22 mouse cellular contexts compared by ENCODE assay signal in genomic region chr11:54906466-54906865, GRCm38 (mm10). TPM values are rescaled to one million over a fixed set of nuclear protein-coding genes. Genes with fewer than 3 reads are reported as not detected.
DNase-seq lines count a peak whose midpoint lies in the region; ATAC-seq and TF ChIP-seq lines count a peak whose summit lies in the region.
"Had no signal": no experiment of that assay in that cellular context is flagged by ENCODE, and none has a peak within 500 bp of the region (broad histone marks: within the 10 kb centered on the region; RNA-seq: fewer than 3 reads in every experiment).

No protein-coding gene starts in this region.

- no peaks in the 10 kb centered on the region for H3K27me3 ChIP-seq in heart, embryonic 11.5 days (ENCODE audit: control insufficient read depth, insufficient read depth, low read length)
- no peaks in the 10 kb centered on the region for H3K27me3 ChIP-seq in kidney, adult 2 months (replicated peaks; ENCODE audit: control insufficient read depth, insufficient read depth, low read length)
- H3K27me3 ChIP-seq in intestine, postnatal 0 days (replicated peaks; ENCODE audit: control insufficient read depth, insufficient read depth, low read length): no peaks in the 10 kb centered on the region
- H3K27me3 ChIP-seq in neural tube, embryonic 15.5 days (replicated peaks): no peaks in the 10 kb centered on the region
- H3K27me3 ChIP-seq: embryonic facial prominence, embryonic 15.5 days; kidney, embryonic 15.5 days; neural tube, embryonic 12.5 days; Patski had no signal

- H3K9ac ChIP-seq in heart, embryonic 11.5 days (ENCODE audit: low read depth, low read length): no peak overlapping the region
- peak overlapping the region; percentile 18; the same call in 1 of the 2 replicates for H3K9ac ChIP-seq in intestine, postnatal 0 days (ENCODE audit: low read depth, low read length)
- H3K9ac ChIP-seq in neural tube, embryonic 15.5 days (replicated peaks): no peak overlapping the region
- H3K9ac ChIP-seq: embryonic facial prominence, embryonic 15.5 days; kidney, embryonic 15.5 days; limb, embryonic 12.5 days; liver, embryonic 12.5 days; lung, embryonic 14.5 days; midbrain, embryonic 12.5 days; neural tube, embryonic 12.5 days had no signal

- H3K4me3 ChIP-seq in heart, embryonic 11.5 days (ENCODE audit: low read depth, low read length): no peak overlapping the region
- peak overlapping the region; percentile 42 for H3K4me3 ChIP-seq in kidney, adult 2 months (ENCODE audit: insufficient read depth, low read depth, low read length)
- no peak overlapping the region for H3K4me3 ChIP-seq in brown adipose tissue, adult 24 weeks (ENCODE audit: insufficient read depth, low read depth, low read length)
- no peak overlapping the region for H3K4me3 ChIP-seq in intestine, postnatal 0 days (ENCODE audit: low read depth, low read length)
- no peak overlapping the region for H3K4me3 ChIP-seq in neural tube, embryonic 15.5 days (replicated peaks)
- H3K4me3 ChIP-seq: embryonic facial prominence, embryonic 15.5 days; kidney, embryonic 15.5 days; limb, embryonic 12.5 days; liver, embryonic 12.5 days; midbrain, embryonic 12.5 days; neural tube, embryonic 12.5 days had no signal

- 59% methylated on average over 4 of the region's 4 CpGs for WGBS in heart, embryonic 11.5 days (ENCODE audit: insufficient replicate concordance)
- WGBS in kidney, adult 2 months: 42% methylated on average over 4 of the region's 4 CpGs
- 43% methylated on average over 4 of the region's 4 CpGs for WGBS in intestine, postnatal 0 days
- 81% methylated on average over 4 of the region's 4 CpGs for WGBS in neural tube, embryonic 15.5 days

- no peaks in the 10 kb centered on the region for H3K9me3 ChIP-seq in heart, embryonic 11.5 days (replicated peaks; ENCODE audit: control insufficient read depth, low read length)
- H3K9me3 ChIP-seq in intestine, postnatal 0 days (ENCODE audit: control insufficient read depth): no peaks in the 10 kb centered on the region
- no peaks in the 10 kb centered on the region for H3K9me3 ChIP-seq in neural tube, embryonic 15.5 days (replicated peaks)
- H3K9me3 ChIP-seq: embryonic facial prominence, embryonic 15.5 days; kidney, embryonic 15.5 days; limb, embryonic 12.5 days; liver, embryonic 12.5 days; midbrain, embryonic 12.5 days; neural tube, embryonic 12.5 days had no signal

- no peak overlapping the region for H3K4me2 ChIP-seq in heart, embryonic 11.5 days
- no peak overlapping the region for H3K4me2 ChIP-seq in intestine, postnatal 0 days (replicated peaks; ENCODE audit: low read depth)
- no peak overlapping the region for H3K4me2 ChIP-seq in neural tube, embryonic 15.5 days
- H3K4me2 ChIP-seq: embryonic facial prominence, embryonic 15.5 days; kidney, embryonic 15.5 days; limb, embryonic 12.5 days; liver, embryonic 12.5 days; lung, embryonic 14.5 days; midbrain, embryonic 12.5 days; neural tube, embryonic 12.5 days had no signal

- TF ChIP-seq CTCF in kidney, adult 2 months (conservative IDR thresholded peaks at IDR 0.05; ENCODE audit: insufficient read depth, insufficient read length, low read depth, low read length): no peak
- TF ChIP-seq CTCF in intestine, postnatal 0 days (IDR thresholded peaks at IDR 0.05; ENCODE audit: low read depth): no peak

- H3K36me3 ChIP-seq in heart, embryonic 11.5 days (ENCODE audit: control insufficient read depth, insufficient read depth, low read length): peaks cover 19% of the 10 kb centered on the region; the same call in 1 of the 2 replicates
- peaks cover 32% of the 10 kb centered on the region; the same call in 1 of the 2 replicates for H3K36me3 ChIP-seq in kidney, adult 2 months (ENCODE audit: control insufficient read depth, insufficient read depth, low read length)
- H3K36me3 ChIP-seq in intestine, postnatal 0 days (ENCODE audit: control insufficient read depth, insufficient read depth): peaks cover 45% of the 10 kb centered on the region
- H3K36me3 ChIP-seq in neural tube, embryonic 15.5 days: peaks cover 18% of the 10 kb centered on the region

- ATAC-seq in heart, embryonic 11.5 days (replicated peaks; ENCODE audit: insufficient number of reproducible peaks, low FRiP score, low TSS enrichment): no peak
- peak; percentile 64 for ATAC-seq in intestine, postnatal 0 days
- no peak for ATAC-seq in neural tube, embryonic 15.5 days (ENCODE audit: low FRiP score)
- ATAC-seq: forebrain, embryonic 16.5 days; hindbrain, embryonic 16.5 days had no signal

- peak; percentile 18 for TF ChIP-seq POLR2A in kidney, adult 2 months (IDR thresholded peaks at IDR 0.05; ENCODE audit: low read depth, low read length)

- peak overlapping the region; percentile 47; the same call in 1 of the 2 replicates for H3K27ac ChIP-seq in heart, embryonic 11.5 days (ENCODE audit: low read depth, low read length)
- H3K27ac ChIP-seq in kidney, adult 2 months (ENCODE audit: insufficient read depth, low read depth, low read length): peak overlapping the region; percentile 99
- peak overlapping the region; percentile 41 for H3K27ac ChIP-seq in brown adipose tissue, adult 24 weeks (replicated peaks; ENCODE audit: low read depth, low read length)
- peak overlapping the region; percentile 89 for H3K27ac ChIP-seq in intestine, postnatal 0 days (ENCODE audit: low read depth, low read length)
- H3K27ac ChIP-seq in neural tube, embryonic 15.5 days (replicated peaks): no peak overlapping the region
- H3K27ac ChIP-seq: embryonic facial prominence, embryonic 15.5 days; limb, embryonic 12.5 days; liver, embryonic 12.5 days; midbrain, embryonic 12.5 days; neural tube, embryonic 12.5 days had no signal

- no peak for DNase-seq in heart, adult 18-20 months
- DNase-seq in kidney, adult 2 months: no peak
- DNase-seq in kidney, adult 11 months: no peak
- DNase-seq: adrenal gland, postnatal 25 days; cerebellum, adult 18-20 months; cerebellum, postnatal 25 days; lung, embryonic 14.5 days; right cerebral cortex, adult 18-20 months had no signal

- peaks cover 27% of the 10 kb centered on the region for H3K4me1 ChIP-seq in heart, embryonic 11.5 days (ENCODE audit: control insufficient read depth, insufficient read depth, low read length)
- H3K4me1 ChIP-seq in kidney, adult 2 months (ENCODE audit: control insufficient read depth, insufficient read depth, low read length): no peaks in the 10 kb centered on the region; the same call in 1 of the 2 replicates
- peaks cover 18% of the 10 kb centered on the region for H3K4me1 ChIP-seq in brown adipose tissue, adult 24 weeks (ENCODE audit: control insufficient read depth, insufficient read depth, insufficient read length, low read length)
- H3K4me1 ChIP-seq in intestine, postnatal 0 days (replicated peaks; ENCODE audit: control insufficient read depth, insufficient read depth, low read length): peaks cover 12% of the 10 kb centered on the region; the same call in 1 of the 2 replicates
- peaks cover 14% of the 10 kb centered on the region for H3K4me1 ChIP-seq in neural tube, embryonic 15.5 days

RNA-seq across cellular contexts. Expression of gene Gpx3, which starts 4.2 kb away (rescaled TPM):
- polyA plus RNA-seq in heart, embryonic 11.5 days (2014; fragmentation: Nextera tagmentation; extraction: Ambion mirVana): 1,579 and 1,713 TPM in 2 replicates
- total RNA-seq in heart, adult 18-20 months (2021): 100 to 1,000 TPM; 206 to 329 TPM
- polyA plus RNA-seq in kidney, adult 2 months (2012; rRNA removed): 28,844 and 31,623 TPM in 2 replicates
- polyA plus RNA-seq in brown adipose tissue, adult 24 weeks (2012; ENCODE audit: insufficient read depth, insufficient read length, missing spikeins): 1,156 and 2,121 TPM in 2 replicates
- 6,664 and 6,785 TPM in 2 replicates for polyA plus RNA-seq in intestine, postnatal 0 days (2015; fragmentation: Nextera tagmentation; extraction: Ambion mirVana)
- 69.2 and 82.4 TPM in 2 replicates for polyA plus RNA-seq in neural tube, embryonic 15.5 days (2015; fragmentation: Nextera tagmentation; extraction: Ambion mirVana)
- total RNA-seq: hematopoietic stem cell, adult 5-6 weeks had no signal

RNA-seq across cellular contexts. Expression of gene Hint1, which starts 40.3 kb away (rescaled TPM):
- 632 and 639 TPM in 2 replicates for polyA plus RNA-seq in heart, embryonic 11.5 days (2014; fragmentation: Nextera tagmentation; extraction: Ambion mirVana)
- total RNA-seq in heart, adult 18-20 months (2021): 100 to 1,000 TPM; 303 to 309 TPM
- 1,115 and 1,173 TPM in 2 replicates for polyA plus RNA-seq in kidney, adult 2 months (2012; rRNA removed)
- 558 and 608 TPM in 2 replicates for polyA plus RNA-seq in brown adipose tissue, adult 24 weeks (2012; ENCODE audit: insufficient read depth, insufficient read length, missing spikeins)
- polyA plus RNA-seq in intestine, postnatal 0 days (2015; fragmentation: Nextera tagmentation; extraction: Ambion mirVana): 1,016 and 1,041 TPM in 2 replicates
- polyA plus RNA-seq in neural tube, embryonic 15.5 days (2015; fragmentation: Nextera tagmentation; extraction: Ambion mirVana): 794 and 878 TPM in 2 replicates

RNA-seq across cellular contexts. Expression of gene Lyrm7, which starts 45.8 kb away (rescaled TPM):
- polyA plus RNA-seq in heart, embryonic 11.5 days (2014; fragmentation: Nextera tagmentation; extraction: Ambion mirVana): 16.5 and 19.1 TPM in 2 replicates
- total RNA-seq in heart, adult 18-20 months (2021): 10 to 100 TPM; 30.9 to 34.4 TPM
- 1.4 and 3.9 TPM in 2 replicates for polyA plus RNA-seq in kidney, adult 2 months (2012; rRNA removed)
- polyA plus RNA-seq in brown adipose tissue, adult 24 weeks (2012; ENCODE audit: insufficient read depth, insufficient read length, missing spikeins): 51.4 and 62.3 TPM in 2 replicates
- polyA plus RNA-seq in intestine, postnatal 0 days (2015; fragmentation: Nextera tagmentation; extraction: Ambion mirVana): 2.7 and 5.8 TPM in 2 replicates
- 10.5 and 11.8 TPM in 2 replicates for polyA plus RNA-seq in neural tube, embryonic 15.5 days (2015; fragmentation: Nextera tagmentation; extraction: Ambion mirVana)

RNA-seq across cellular contexts. Expression of gene Tnip1, which starts 56.3 kb away (rescaled TPM):
- 16.0 and 16.8 TPM in 2 replicates for polyA plus RNA-seq in heart, embryonic 11.5 days (2014; fragmentation: Nextera tagmentation; extraction: Ambion mirVana)
- 10 to 100 TPM; 26.7 to 32.7 TPM for total RNA-seq in heart, adult 18-20 months (2021)
- 19.1 and 20.6 TPM in 2 replicates for polyA plus RNA-seq in kidney, adult 2 months (2012; rRNA removed)
- 16.0 and 16.9 TPM in 2 replicates for polyA plus RNA-seq in brown adipose tissue, adult 24 weeks (2012; ENCODE audit: insufficient read depth, insufficient read length, missing spikeins)
- polyA plus RNA-seq in intestine, postnatal 0 days (2015; fragmentation: Nextera tagmentation; extraction: Ambion mirVana): 29.9 and 30.3 TPM in 2 replicates
- 20.0 and 23.2 TPM in 2 replicates for polyA plus RNA-seq in neural tube, embryonic 15.5 days (2015; fragmentation: Nextera tagmentation; extraction: Ambion mirVana)

Comparison
In these comparisons a context has a peak if more than half of its experiments do, and no peak if none do; other contexts are left out.
1. RNA of gene Gpx3, which starts 4.2 kb away (polyA plus RNA-seq): 28,844 to 31,623 TPM in kidney, adult 2 months, 6,664 to 6,785 TPM in intestine, postnatal 0 days, 1,579 to 1,713 TPM in heart, embryonic 11.5 days and 1,156 to 2,121 TPM in brown adipose tissue, adult 24 weeks; 69.2 to 82.4 TPM in neural tube, embryonic 15.5 days; every median in the first group is over 10 times any median in the second.